Mouse (Mus musculus) G1E (cell line): ENCODE measurements at regions not wholly inside any gene's neighbourhood (a gene's known extent, or its start where the extent isn't known, plus 50 kb on each side); places are given as distances from the start of the nearest gene placed in this dataset.

Experiments used
- CTCF ChIP-seq: IDR thresholded peaks from 2 replicates; pipeline ENCODE4 v1.5.1; 2012; ENCODE audit warnings: low read depth, low read length, inconsistent platforms, mixed read lengths
- GATA1 ChIP-seq: IDR thresholded peaks from 2 replicates; pipeline ENCODE4 v1.6.1; 2012; ENCODE audit warnings: borderline replicate concordance, low read length, inconsistent platforms, mixed read lengths

- TF ChIP-seq CTCF (no peak), GATA1 (no peak)
These were observed 224.5 kb downstream of the Gm26897 start for GRCm38 (mm10) chr5:111958226-111958625.
